Mouse (Mus musculus) midbrain, postnatal 0 days (tissue): ENCODE results near the gene Nfatc4. TPM values are rescaled to one million over a fixed set of nuclear protein-coding genes. Genes with fewer than 3 reads are reported as not detected.

Experiments used
- ATAC-seq: fragments of 200-750 bp; cut with Nextera tagmentation; 2 replicates; pipeline ENCODE4 v1.8.0; 2017; ENCODE audit warnings: moderate number of reproducible peaks, mild to moderate bottlenecking, moderate TSS enrichment, moderate library complexity; ENCODE audit not compliant: low FRiP score
- DNase-seq: peaks from one replicate; pipeline ENCODE4 v3.0.0-alpha.2; 2015; ENCODE audit warnings: low spot score
- H3K27ac ChIP-seq: fragments of 300-500 bp; sonication (generic); 2 replicates; pipeline ENCODE4 v1.5.1; 2014; ENCODE audit warnings: low read depth, mild to moderate bottlenecking, low read length, mixed read lengths
- H3K27me3 ChIP-seq: fragments of 300-500 bp; sonication (generic); 2 replicates; pipeline ENCODE4 v1.6.1; 2014; ENCODE audit warnings: low read length, control low read depth, mixed read lengths; ENCODE audit not compliant: insufficient read depth
- H3K36me3 ChIP-seq: fragments of 300-500 bp; sonication (generic); 2 replicates; pipeline ENCODE4 v1.6.1; 2014; ENCODE audit warnings: low read length, control low read depth, mixed read lengths; ENCODE audit not compliant: insufficient read depth
- H3K4me1 ChIP-seq: fragments of 300-500 bp; sonication (generic); 2 replicates; pipeline ENCODE4 v1.6.1; 2014; ENCODE audit warnings: mild to moderate bottlenecking, control low read depth, antibody characterized with exemption, low read length, mixed read lengths; ENCODE audit not compliant: insufficient read depth
- H3K4me2 ChIP-seq: fragments of 300-500 bp; sonication (generic); 2 replicates; pipeline ENCODE4 v1.6.1; 2014; ENCODE audit warnings: low read depth, mild to moderate bottlenecking, low read length, mixed read lengths; ENCODE audit not compliant: poor library complexity, severe bottlenecking
- H3K4me3 ChIP-seq: fragments of 300-500 bp; sonication (generic); 2 replicates; pipeline ENCODE4 v1.5.1; 2014; ENCODE audit warnings: low read depth, mild to moderate bottlenecking, low read length, moderate library complexity
- H3K9ac ChIP-seq: fragments of 300-500 bp; sonication (generic); replicated peaks from 2 replicates; pipeline ENCODE4 v1.6.1; 2014; ENCODE audit warnings: mild to moderate bottlenecking, low read length, moderate library complexity, mixed read lengths; ENCODE audit not compliant: poor library complexity, severe bottlenecking
- H3K9me3 ChIP-seq: fragments of 300-500 bp; sonication (generic); 2 replicates; pipeline ENCODE4 v1.6.1; 2016; ENCODE audit warnings: low read length, control low read depth
- CTCF ChIP-seq: IDR thresholded peaks from 2 replicates; pipeline ENCODE4 v1.5.1; 2016; ENCODE audit warnings: antibody characterized with exemption, mild to moderate bottlenecking
- WGBS: fragments of 180-500 bp; shearing (Covaris S2); extraction: QIAGEN DNeasy Blood & Tissue Kit; methylation state at CpG from one replicate; pipeline ENCODE4 v1.1.7; 2014; 5-methylcytosine and 5-hydroxymethylcytosine counted together
- polyA plus RNA-seq: library from polyadenylated mRNA; unstranded; fragments of >200 nt; fragmentation: Nextera tagmentation; extraction: Ambion mirVana; gene quantifications from 2 replicates; pipeline ENCODE4 v1.2.1, GENCODE M21; 2015
- total RNA-seq: library from RNA; depleted of rRNA; stranded (reverse); fragments of >200 nt; gene quantifications from 2 replicates; pipeline ENCODE4 v1.2.3, GENCODE M21; 2014

The Nfatc4 gene
- total and polyA plus RNA-seq, 2 experiments from 2014 or later: 4.2 to 12.9 TPM

DNA sequence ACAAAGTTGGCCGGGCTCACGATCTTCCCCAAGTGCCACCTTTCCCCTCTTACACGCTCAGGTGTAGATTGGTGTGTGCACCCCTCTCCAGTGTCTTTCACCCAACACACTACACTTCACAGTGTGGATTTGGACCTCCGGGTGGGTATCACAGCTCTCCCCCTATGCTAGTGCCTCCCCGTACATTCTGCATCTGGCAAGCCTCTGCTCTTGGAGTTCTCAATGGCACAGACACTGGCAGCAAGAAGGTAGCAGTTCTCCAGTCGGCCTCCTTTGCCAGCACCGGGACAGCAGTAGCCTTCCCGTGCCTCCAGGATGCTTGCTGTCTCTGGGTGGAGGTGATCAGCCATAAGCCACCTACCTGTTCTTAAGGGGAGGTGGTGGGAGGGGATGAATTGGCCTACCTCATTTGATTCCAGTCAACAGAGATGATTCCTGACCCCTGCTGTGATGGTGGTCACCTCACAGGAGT, 50.3 kb downstream of the Nfatc4 start:
- H3K9me3 ChIP-seq: no peaks in the 10 kb centered on the region
- no peaks in the 10 kb centered on the region for H3K4me1 ChIP-seq
- no peak overlapping the region for H3K9ac ChIP-seq
- TF ChIP-seq CTCF: no peak
- no peak for DNase-seq
- no peak overlapping the region; the same call in 1 of the 2 replicates for H3K27ac ChIP-seq
- 87% methylated on average over 8 of the region's 8 CpGs for WGBS
- peak overlapping the region; percentile 27; the same call in 1 of the 2 replicates for H3K4me2 ChIP-seq
- ATAC-seq: peak; percentile 17; the same call in 1 of the 2 replicates
- peaks cover 42% of the 10 kb centered on the region for H3K36me3 ChIP-seq
- H3K4me3 ChIP-seq: no peak overlapping the region
- H3K27me3 ChIP-seq: no peaks in the 10 kb centered on the region

DNA sequence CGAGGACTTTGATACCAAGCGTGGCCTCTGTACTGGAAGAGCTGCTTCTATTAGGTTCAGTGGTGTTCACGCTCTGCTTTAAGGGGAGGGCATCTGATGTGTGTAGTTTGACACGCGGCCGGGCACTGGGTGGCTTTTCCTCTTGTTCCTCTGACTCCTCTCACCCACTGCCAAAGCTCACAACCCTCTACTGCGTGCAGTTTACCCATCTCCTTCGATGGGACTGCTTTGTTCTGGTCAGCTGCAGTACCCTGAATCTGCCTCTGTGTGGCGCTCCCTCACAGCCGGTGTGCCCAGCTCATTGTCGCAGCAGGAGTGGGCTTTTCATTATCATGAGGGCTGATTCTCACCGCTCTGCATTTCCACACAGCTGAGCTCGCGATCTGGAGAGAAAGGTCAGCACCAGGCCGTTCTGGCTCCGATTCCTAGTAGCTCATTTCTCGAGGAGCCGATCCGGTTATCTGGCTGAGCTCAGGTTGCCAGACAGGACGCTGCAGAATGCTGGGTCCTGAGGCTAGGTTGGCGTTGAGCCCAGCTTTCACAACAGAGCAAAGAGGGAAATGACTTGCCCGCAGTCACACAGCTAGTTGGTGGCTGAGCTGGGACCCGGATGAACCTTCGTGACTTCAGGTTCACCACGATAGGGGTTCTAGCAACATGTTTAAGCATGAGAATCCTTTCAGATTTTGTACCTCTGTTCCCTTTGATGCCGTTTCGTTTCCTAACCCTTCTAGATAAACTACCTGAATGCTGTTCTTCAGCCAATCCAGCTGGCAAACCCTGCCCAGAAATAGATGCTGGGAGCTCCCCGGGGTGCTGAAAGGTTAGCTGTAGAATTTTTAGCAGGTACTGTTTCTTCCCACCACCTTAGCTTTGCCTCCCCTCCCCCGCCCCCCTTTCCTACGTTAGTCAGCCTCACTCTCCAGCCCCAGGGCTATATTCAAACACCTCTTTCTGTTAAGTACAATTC, 51.1 kb downstream of the Nfatc4 start:
- Histone ChIP-seq H3K27ac (peak overlapping the region; percentile 55), H3K4me3 (no peak overlapping the region), H3K4me2 (peak overlapping the region; percentile 27; the same call in 1 of the 2 replicates), H3K9ac (0 out of 2 replicates have a peak overlapping the region, but pooled peaks have one; percentile 24), H3K4me1 (no peaks in the 10 kb centered on the region), H3K36me3 (peaks cover 37% of the 10 kb centered on the region), H3K9me3 (no peaks in the 10 kb centered on the region), H3K27me3 (no peaks in the 10 kb centered on the region)
- DNase-seq (peak; percentile 87), ATAC-seq (peak; percentile 70)
- TF ChIP-seq CTCF: peak; percentile 94
- WGBS: 18% methylated on average over 30 of the region's 30 CpGs

DNA sequence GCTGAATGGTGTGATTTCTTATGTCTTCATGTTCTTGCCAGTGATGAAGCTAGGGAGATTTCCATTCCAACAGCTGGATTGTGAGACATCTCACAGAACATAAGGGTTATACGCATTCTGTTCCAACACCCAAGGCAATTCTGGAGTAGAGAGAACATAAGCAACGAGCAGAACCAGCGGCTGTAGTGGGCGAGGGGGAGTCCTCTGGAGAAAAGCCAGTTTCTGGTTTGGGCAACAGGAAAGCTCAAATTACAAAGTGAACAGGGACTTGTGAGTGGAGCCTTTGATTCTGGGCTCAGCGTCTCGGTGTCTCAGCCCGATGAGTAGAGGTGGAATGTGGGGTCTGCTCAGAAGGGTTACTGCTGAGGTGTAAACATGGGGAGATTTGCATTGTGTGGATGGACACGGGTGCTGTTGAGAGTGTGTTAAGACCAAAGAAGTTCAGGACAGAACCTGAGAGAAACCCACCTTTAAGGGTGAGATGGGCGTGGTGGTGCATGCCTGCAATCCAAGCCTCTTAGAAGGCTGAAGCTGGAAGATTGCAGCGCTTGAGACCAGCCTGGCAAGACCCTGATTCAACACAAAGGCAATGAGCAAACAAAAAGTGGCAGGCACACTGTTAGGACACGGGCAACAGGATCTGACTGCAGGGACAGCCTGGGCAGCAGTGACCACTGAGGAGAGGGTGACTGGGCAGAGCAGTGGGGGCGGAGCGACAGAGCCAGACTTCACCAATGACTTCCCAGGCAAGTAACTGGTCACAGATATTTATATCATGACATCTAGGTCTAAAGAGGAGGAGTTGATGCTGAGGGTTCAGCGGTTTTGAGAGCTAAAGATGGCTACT, 54.7 kb downstream of the Nfatc4 start:
- DNase-seq: no peak
- H3K4me2 ChIP-seq: no peak overlapping the region
- no peak overlapping the region for H3K9ac ChIP-seq
- ATAC-seq: no peak
- H3K36me3 ChIP-seq: peaks cover 7% of the 10 kb centered on the region
- no peaks in the 10 kb centered on the region for H3K9me3 ChIP-seq
- no peak overlapping the region for H3K27ac ChIP-seq
- TF ChIP-seq CTCF: no peak
- H3K4me3 ChIP-seq: no peak overlapping the region
- H3K4me1 ChIP-seq: no peaks in the 10 kb centered on the region
- WGBS: 33% methylated on average over 14 of the region's 14 CpGs
- H3K27me3 ChIP-seq: no peaks in the 10 kb centered on the region

DNA sequence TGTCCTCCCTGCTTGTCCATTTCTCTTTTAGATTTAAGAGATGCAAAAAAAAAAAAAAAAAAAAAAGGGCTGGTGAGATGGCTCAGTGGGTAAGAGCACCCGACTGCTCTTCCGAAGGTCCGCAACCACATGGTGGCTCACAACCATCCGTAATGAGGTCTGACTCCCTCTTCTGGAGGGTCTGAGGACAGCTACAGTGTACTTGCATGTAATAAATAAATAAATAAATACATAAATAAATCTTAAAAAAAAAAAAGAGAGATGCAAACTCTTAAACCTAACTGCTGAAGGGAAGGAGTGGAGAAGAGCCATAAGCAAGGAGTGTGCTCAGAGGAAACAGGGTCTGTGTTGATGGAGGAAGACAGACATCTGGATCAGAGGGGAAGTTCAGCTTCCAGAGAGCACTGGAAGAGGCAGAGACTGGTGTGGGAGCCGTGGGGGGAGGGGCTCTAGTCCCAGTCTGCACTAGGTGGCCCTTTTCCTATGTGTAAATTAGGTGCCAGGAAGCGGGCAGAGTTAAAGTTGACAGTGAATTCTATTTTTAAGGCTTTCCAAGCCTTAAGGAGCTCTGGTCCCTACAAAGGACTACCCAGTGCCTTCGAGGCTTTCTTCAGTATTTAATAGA, 55.5 kb downstream of the Nfatc4 start:
- ATAC-seq: no peak
- DNase-seq: no peak
- Histone ChIP-seq H3K27ac (no peak overlapping the region), H3K4me2 (no peak overlapping the region), H3K27me3 (no peaks in the 10 kb centered on the region), H3K9ac (no peak overlapping the region), H3K4me1 (no peaks in the 10 kb centered on the region), H3K36me3 (no peaks in the 10 kb centered on the region), H3K9me3 (no peaks in the 10 kb centered on the region), H3K4me3 (no peak overlapping the region)
- TF ChIP-seq CTCF: peak; percentile 37
- 37% methylated on average over 7 of the region's 7 CpGs for WGBS

DNA sequence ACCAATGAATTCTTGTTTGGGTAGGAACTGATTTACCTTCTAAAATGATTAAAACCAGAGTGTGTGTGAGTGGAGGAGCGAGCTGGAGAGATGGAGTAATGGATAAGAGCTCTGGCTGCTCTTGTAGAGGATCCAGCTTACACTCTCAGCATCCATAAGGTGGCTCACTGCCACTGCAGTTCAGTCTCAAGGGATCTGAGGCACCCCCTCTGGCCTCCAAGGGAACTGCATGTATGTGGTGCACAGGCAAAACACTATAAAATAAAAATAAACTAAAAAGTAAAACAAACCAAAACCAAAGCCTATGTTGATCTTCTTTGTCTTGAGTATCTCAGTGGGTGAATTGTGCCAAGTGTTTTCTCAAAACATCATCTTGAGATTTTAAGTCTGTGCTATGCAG, 56.7 kb downstream of the Nfatc4 start:
- 30% methylated on average over 1 of the region's 1 CpGs for WGBS

More for the DNA sequence above, 56.7 kb downstream of the Nfatc4 start:
- peak; percentile 87 for TF ChIP-seq CTCF
- DNase-seq (peak; percentile 86), ATAC-seq (0 out of 2 replicates have a peak, but pooled peaks have one; percentile 38)
- Histone ChIP-seq H3K27ac (no peak overlapping the region), H3K4me3 (no peak overlapping the region), H3K9me3 (no peaks in the 10 kb centered on the region), H3K36me3 (no peaks in the 10 kb centered on the region), H3K9ac (no peak overlapping the region), H3K4me2 (no peak overlapping the region), H3K4me1 (peaks cover 4% of the 10 kb centered on the region; the same call in 1 of the 2 replicates), H3K27me3 (no peaks in the 10 kb centered on the region)
